Mouse (Mus musculus): ENCODE data around the gene Ankef1. TPM values are rescaled to one million over a fixed set of nuclear protein-coding genes. Genes with fewer than 3 reads are reported as not detected.

Ankef1 gene
- polyA plus RNA-seq, 1 experiment from 2014 or later = 0.83 TPM

DNA sequence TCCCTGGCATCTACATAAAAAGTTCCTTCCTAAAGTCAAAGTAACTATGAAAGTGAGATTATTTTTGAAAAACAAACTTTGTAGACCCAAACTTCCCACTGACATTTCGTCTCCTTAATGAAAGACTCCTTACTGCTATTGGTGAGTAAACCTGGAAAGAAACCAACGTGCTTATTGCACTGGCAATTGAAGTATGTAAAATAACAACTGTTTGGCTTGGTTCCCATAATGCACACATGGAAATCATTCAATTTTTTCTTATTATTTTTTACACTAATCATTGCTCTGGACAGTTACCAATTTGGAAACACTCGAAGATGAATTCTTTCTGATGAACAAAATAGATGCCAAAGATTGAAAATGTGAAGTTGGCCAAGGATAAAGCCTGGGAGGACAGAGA lies 12.1 kb downstream of the Ankef1 start:
- no peaks in the 10 kb centered on the region for H3K9me3 ChIP-seq
- no peak overlapping the region for H3K4me3 ChIP-seq
- 64% methylated on average over 3 of the region's 3 CpGs for WGBS
- H3K27me3 ChIP-seq = no peaks in the 10 kb centered on the region
- H3K4me1 ChIP-seq (replicated peaks) = no peaks in the 10 kb centered on the region
- ATAC-seq (ENCODE audit: low FRiP score, low read depth) = no peak
- H3K27ac ChIP-seq (replicated peaks) = no peak overlapping the region
- no peaks in the 10 kb centered on the region for H3K36me3 ChIP-seq
- H3K9ac ChIP-seq = no peak overlapping the region
- H3K4me2 ChIP-seq = no peak overlapping the region

DNA sequence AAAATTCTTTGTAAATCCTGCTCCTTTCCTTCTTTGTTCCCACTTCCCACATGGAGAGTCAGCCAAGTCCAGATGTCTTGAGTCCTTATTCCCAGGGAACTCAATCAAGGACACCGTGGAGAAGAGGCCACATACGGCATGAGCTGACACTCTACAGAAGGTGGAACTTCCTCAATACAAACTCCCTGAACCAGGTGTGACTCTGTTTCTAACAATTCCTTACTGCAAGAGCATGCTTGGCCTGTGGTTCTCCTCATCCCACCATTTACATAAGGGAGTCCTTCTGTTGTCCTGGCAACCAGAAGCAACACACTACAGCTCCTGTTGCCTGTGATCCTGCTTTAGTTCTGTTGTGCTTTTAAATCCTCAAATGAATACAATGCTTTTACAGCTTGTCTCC lies 13.8 kb downstream of the Ankef1 start:
- Histone ChIP-seq H3K27me3 (no peaks in the 10 kb centered on the region), H3K9ac (no peak overlapping the region), H3K4me2 (no peak overlapping the region), H3K4me3 (no peak overlapping the region), H3K36me3 (no peaks in the 10 kb centered on the region), H3K9me3 (no peaks in the 10 kb centered on the region), H3K27ac (replicated peaks) (no peak overlapping the region), H3K4me1 (replicated peaks) (no peaks in the 10 kb centered on the region)
- ATAC-seq (ENCODE audit: low FRiP score, low read depth) = no peak
- WGBS = 69% methylated on average over 2 of the region's 2 CpGs

DNA sequence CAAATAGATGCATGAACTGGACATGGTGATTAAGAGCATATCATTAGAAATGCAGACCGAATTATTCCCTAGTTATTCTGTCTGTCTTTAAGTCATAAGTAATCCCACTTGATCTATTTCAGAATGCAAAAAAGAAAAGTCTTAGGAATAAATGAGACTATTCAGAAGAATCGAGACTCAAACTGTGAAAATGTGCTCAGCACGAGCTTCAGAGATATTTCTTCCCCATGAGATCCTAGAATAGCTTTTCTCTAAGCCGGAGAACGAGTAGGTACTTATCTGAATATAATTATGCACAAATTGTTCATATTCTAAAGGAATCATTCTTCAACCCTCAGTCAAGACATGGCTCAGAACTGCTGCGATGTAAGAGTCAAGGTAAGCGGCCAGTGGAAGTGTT lies 27.2 kb downstream of the Ankef1 start:
- H3K4me2 ChIP-seq = no peak overlapping the region
- no peak for ATAC-seq (ENCODE audit: low FRiP score, low read depth)
- no peaks in the 10 kb centered on the region for H3K36me3 ChIP-seq
- H3K9ac ChIP-seq = no peak overlapping the region
- no peak overlapping the region for H3K27ac ChIP-seq (replicated peaks)
- no peaks in the 10 kb centered on the region for H3K9me3 ChIP-seq
- H3K4me1 ChIP-seq (replicated peaks) = no peaks in the 10 kb centered on the region; the same call in 1 of the 2 replicates
- H3K4me3 ChIP-seq = no peak overlapping the region
- 81% methylated on average over 7 of the region's 7 CpGs for WGBS
- H3K27me3 ChIP-seq = no peaks in the 10 kb centered on the region

DNA sequence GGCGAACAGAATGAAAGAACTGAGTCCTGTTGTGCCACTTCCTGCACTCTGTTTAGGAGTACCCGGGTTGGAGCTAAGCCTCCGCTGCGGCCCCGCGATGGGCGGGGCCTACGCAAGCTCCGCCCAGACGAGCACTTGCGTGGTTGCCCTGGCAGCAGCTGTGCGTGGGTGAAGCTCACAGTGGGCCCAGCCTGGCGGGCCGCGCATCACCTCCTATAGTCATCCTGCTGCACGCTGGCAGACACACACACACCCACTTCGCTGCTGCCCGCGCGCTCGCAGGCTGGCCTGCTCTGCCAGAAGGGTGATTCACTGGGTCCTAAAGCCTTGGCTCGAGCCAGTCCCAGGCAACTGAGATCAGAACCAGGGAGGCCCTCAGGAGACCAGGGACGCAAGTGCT lies 30.3 kb downstream of the Ankef1 start:
- under 1% methylated on average over 23 of the region's 23 CpGs for WGBS
- Histone ChIP-seq H3K9me3 (no peaks in the 10 kb centered on the region), H3K4me3 (peak overlapping the region; percentile 44), H3K4me1 (replicated peaks) (no peaks in the 10 kb centered on the region; the same call in 1 of the 2 replicates), H3K27me3 (no peaks in the 10 kb centered on the region), H3K36me3 (no peaks in the 10 kb centered on the region), H3K9ac (peak overlapping the region; percentile 38), H3K27ac (replicated peaks) (peak overlapping the region; percentile 72), H3K4me2 (peak overlapping the region; percentile 59)
- peak; percentile 100 for ATAC-seq (ENCODE audit: low FRiP score, low read depth)

DNA sequence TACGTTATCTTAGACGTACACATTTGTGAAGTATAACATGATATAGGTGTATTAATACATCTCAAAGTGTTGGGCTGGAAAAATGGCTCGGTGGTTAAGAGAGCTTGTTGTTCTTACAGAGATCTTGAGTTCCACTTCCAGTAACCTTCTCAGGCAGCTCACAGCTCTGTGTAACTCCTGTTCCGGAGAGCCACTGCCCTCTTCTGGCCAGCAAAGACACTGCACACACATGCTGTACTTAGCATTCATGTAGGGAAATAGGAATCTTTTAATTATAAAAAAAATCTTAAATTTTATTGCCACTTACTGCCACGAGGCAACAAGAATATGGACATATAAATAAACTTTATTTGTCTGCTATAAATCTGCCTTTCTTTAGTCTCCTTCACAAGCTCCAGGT lies 56.3 kb downstream of the Ankef1 start:
- no peak overlapping the region for H3K9ac ChIP-seq
- no peak overlapping the region for H3K27ac ChIP-seq (replicated peaks)
- no peaks in the 10 kb centered on the region for H3K9me3 ChIP-seq
- no peaks in the 10 kb centered on the region for H3K4me1 ChIP-seq (replicated peaks)
- no peaks in the 10 kb centered on the region for H3K27me3 ChIP-seq
- H3K4me2 ChIP-seq = no peak overlapping the region
- WGBS = 73% methylated on average over 5 of the region's 5 CpGs
- no peak for ATAC-seq (ENCODE audit: low FRiP score, low read depth)
- no peaks in the 10 kb centered on the region for H3K36me3 ChIP-seq
- H3K4me3 ChIP-seq = no peak overlapping the region

DNA sequence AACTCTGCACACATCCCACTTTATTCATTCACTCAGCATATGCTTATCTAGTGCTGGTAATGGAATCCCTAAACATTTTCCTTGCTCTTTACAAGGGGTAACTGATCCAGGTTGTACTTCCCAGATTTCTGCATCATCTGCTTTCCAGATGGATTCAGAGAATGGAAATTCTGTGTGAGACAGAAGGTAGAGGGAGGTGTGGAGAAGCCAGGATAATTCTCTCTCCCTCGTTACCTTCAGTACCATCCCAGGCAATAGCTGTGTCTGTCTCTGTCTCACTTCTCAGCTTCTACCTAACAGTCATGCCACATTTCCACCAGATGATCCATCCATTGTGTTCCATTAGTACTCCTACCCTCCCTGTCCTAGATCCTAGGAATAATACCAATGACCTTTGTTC lies 60.6 kb downstream of the Ankef1 start:
- Histone ChIP-seq H3K4me1 (replicated peaks) (no peaks in the 10 kb centered on the region), H3K4me2 (no peak overlapping the region), H3K27me3 (no peaks in the 10 kb centered on the region), H3K4me3 (no peak overlapping the region), H3K27ac (replicated peaks) (no peak overlapping the region), H3K36me3 (no peaks in the 10 kb centered on the region), H3K9ac (no peak overlapping the region), H3K9me3 (no peaks in the 10 kb centered on the region)
- WGBS = 96% methylated on average over 1 of the region's 1 CpGs
- ATAC-seq (ENCODE audit: low FRiP score, low read depth) = no peak

DNA sequence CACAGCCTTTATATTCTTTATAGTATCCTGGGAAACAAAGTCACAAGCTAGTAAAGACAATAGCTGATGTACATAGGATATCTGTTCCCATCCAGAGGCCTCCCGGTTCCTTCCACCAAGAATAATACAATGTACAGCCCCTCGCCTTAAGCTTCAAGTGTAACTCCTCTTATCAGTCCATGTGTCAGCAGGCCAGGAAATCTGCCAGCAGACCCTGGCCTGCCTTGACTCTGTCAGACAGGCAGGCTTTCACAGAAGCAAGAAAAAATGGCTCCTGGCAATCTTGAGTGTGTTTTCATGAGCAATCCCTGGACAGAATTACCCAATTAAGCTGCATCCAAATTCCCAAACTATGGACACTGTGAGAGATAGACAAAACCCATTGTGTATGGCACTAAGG lies 69.1 kb downstream of the Ankef1 start:
- no peak for ATAC-seq (ENCODE audit: low FRiP score, low read depth)
- H3K4me3 ChIP-seq = no peak overlapping the region
- no peak overlapping the region for H3K9ac ChIP-seq
- H3K4me2 ChIP-seq = no peak overlapping the region
- H3K9me3 ChIP-seq = no peaks in the 10 kb centered on the region
- 83% methylated on average over 2 of the region's 2 CpGs for WGBS
- no peaks in the 10 kb centered on the region for H3K4me1 ChIP-seq (replicated peaks)
- H3K36me3 ChIP-seq = no peaks in the 10 kb centered on the region
- H3K27me3 ChIP-seq = no peaks in the 10 kb centered on the region
- no peak overlapping the region for H3K27ac ChIP-seq (replicated peaks)

DNA sequence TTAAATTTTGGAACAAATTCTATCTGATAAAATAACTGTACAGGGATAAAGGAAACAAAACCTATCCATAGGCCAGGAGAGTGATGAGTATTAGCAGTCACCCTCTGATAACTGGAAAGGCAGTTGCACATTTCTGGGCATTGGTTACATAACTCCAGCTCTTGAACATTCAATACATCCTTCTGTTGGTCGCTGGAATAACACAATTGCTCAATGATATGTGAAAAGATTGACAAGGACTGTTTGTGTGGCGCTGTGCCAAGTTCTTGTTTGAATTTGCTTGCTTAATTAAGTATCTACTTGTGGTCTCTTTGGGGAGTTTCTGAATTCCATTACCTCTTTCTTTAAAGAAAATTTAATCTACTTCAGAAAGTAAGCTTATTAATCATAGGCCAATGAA lies 81.1 kb downstream of the Ankef1 start:
- 52% methylated on average over 2 of the region's 2 CpGs for WGBS
- ATAC-seq (ENCODE audit: low FRiP score, low read depth) = no peak
- no peaks in the 10 kb centered on the region for H3K36me3 ChIP-seq
- no peak overlapping the region for H3K4me2 ChIP-seq
- H3K4me3 ChIP-seq = no peak overlapping the region
- H3K27me3 ChIP-seq = no peaks in the 10 kb centered on the region
- H3K27ac ChIP-seq (replicated peaks) = no peak overlapping the region
- H3K9ac ChIP-seq = no peak overlapping the region
- no peaks in the 10 kb centered on the region for H3K9me3 ChIP-seq
- H3K4me1 ChIP-seq (replicated peaks) = no peaks in the 10 kb centered on the region

DNA sequence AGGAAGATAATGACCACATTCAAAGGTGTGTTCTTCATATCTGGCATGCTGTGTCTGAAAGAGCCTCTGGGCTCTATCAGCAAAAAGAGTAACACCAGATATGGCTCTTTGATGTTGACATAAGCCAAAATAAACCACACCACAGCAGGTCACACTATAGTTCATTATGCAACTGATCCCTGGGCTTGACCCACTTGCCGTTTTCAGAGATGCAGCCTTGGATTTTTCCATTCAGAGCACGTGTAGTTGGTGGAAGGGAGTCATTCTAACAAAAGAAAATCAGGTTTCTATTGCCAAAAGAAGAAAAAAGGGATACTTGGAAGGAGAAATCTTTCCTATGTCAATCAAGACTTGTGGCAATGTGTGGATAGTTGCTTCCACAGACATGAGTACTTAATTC lies 87.1 kb downstream of the Ankef1 start:
- H3K27me3 ChIP-seq = no peaks in the 10 kb centered on the region
- no peak overlapping the region for H3K4me3 ChIP-seq
- H3K36me3 ChIP-seq = no peaks in the 10 kb centered on the region
- 36% methylated on average over 2 of the region's 2 CpGs for WGBS
- H3K4me1 ChIP-seq (replicated peaks) = no peaks in the 10 kb centered on the region
- no peak overlapping the region for H3K27ac ChIP-seq (replicated peaks)
- no peaks in the 10 kb centered on the region for H3K9me3 ChIP-seq
- no peak overlapping the region for H3K9ac ChIP-seq
- no peak overlapping the region for H3K4me2 ChIP-seq
- ATAC-seq (ENCODE audit: low FRiP score, low read depth) = no peak

DNA sequence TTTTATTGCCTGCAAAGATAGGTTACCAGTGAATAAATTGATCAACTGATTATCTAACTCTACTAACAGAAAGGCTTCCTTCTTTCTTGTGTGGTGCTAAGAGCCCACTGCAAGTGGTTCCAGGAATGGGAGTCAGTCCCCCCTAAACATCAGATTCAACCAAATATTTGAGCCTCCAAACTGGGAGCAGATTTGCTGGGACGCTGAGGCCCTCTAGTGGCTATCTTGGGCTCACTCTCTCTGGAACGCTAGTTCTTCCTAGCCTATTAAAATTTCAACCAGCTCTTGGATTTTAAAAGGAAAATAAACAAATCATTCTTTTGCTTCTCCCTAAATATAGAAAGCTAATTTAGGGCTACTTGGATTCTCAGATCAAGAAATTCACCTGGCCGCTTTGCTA lies 94.7 kb downstream of the Ankef1 start:
- H3K4me2 ChIP-seq = no peak overlapping the region

DNA sequence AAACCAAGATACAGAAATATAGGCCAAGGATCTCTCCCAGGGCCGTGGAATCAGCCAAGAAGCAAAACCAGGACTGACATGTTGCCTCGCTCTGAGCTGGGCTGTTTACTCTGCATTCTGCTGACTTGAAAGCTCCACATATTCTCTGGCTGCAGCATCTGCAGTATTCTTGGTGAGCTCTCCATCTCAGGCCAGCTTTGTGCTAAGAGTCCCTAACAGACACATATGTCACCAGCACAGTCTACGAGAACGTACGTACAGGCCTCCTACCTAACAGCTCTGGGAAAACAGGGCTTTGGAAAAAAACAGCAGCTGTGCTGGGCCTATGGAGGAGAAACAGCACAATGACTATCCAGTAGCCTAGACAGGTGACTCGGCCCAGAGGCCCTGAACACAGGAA lies 97.0 kb downstream of the Ankef1 start:
- no peak for ATAC-seq (ENCODE audit: low FRiP score, low read depth)
- H3K4me3 ChIP-seq = no peak overlapping the region
- 74% methylated on average over 6 of the region's 6 CpGs for WGBS
- no peaks in the 10 kb centered on the region for H3K36me3 ChIP-seq
- peak overlapping the region; percentile 26; the same call in 1 of the 2 replicates for H3K27ac ChIP-seq (replicated peaks)
- no peaks in the 10 kb centered on the region for H3K4me1 ChIP-seq (replicated peaks)
- H3K9ac ChIP-seq = no peak overlapping the region
- no peaks in the 10 kb centered on the region for H3K27me3 ChIP-seq
- no peak overlapping the region for H3K4me2 ChIP-seq
- no peaks in the 10 kb centered on the region for H3K9me3 ChIP-seq

More for the DNA sequence above, 94.7 kb downstream of the Ankef1 start:
- H3K36me3 ChIP-seq = no peaks in the 10 kb centered on the region
- no peaks in the 10 kb centered on the region for H3K4me1 ChIP-seq (replicated peaks)
- H3K27me3 ChIP-seq = no peaks in the 10 kb centered on the region
- no peaks in the 10 kb centered on the region for H3K9me3 ChIP-seq
- 25% methylated on average over 3 of the region's 3 CpGs for WGBS
- H3K4me3 ChIP-seq = no peak overlapping the region
- H3K9ac ChIP-seq = no peak overlapping the region
- H3K27ac ChIP-seq (replicated peaks) = no peak overlapping the region
- ATAC-seq (ENCODE audit: low FRiP score, low read depth) = no peak

DNA sequence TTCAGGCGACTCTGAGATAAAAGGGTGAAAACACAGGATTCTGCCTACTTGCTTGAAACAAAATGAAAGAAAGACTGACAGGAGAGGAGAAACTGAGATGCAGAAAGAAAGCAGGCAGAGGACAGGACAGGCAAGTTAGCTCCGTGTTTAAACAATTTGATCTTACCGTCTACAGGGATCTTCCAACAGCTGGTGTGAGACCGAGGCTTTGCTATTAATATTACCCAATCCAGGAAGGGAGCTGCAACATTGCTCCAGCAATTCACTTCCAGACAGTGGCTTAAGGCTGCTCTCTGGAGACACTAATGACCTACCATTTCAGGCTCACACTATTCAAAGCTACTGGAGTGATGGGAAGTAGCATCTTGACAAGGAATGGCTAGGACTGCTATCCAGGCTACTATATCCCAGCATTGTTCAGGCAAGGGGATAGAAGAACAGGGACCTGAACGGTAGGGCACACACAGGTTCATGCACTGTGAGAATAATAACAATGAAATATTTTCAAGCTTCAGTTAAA lies 99.0 kb downstream of the Ankef1 start:
- WGBS = 68% methylated on average over 5 of the region's 5 CpGs
- Histone ChIP-seq H3K4me3 (no peak overlapping the region), H3K9me3 (no peaks in the 10 kb centered on the region), H3K27me3 (no peaks in the 10 kb centered on the region), H3K27ac (replicated peaks) (no peak overlapping the region), H3K4me1 (replicated peaks) (no peaks in the 10 kb centered on the region), H3K36me3 (no peaks in the 10 kb centered on the region), H3K9ac (no peak overlapping the region), H3K4me2 (no peak overlapping the region)
- no peak for ATAC-seq (ENCODE audit: low FRiP score, low read depth)

DNA sequence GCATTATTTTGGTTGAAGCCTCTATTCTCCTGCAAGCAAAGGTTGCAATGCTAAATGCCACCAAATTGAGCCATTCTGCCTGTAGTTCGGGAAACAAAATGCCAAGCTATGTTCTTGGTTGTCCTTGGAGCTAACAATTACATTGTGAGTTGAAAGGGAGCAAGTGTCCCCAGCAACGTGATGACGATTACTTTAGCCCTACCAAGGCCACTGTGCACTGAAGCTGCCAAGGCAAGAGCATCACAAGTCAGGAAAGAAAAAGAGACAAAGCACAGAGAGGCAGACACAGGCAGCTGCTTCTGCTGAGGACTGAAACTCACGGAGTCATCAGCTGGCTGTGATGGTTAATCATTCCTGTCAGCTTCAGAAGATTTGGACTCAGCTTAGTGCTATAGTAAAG lies 99.5 kb downstream of the Ankef1 start:
- Histone ChIP-seq H3K4me2 (no peak overlapping the region), H3K9ac (no peak overlapping the region), H3K27ac (replicated peaks) (no peak overlapping the region), H3K9me3 (no peaks in the 10 kb centered on the region), H3K36me3 (no peaks in the 10 kb centered on the region), H3K4me3 (no peak overlapping the region), H3K4me1 (replicated peaks) (no peaks in the 10 kb centered on the region), H3K27me3 (no peaks in the 10 kb centered on the region)
- WGBS = 30% methylated on average over 4 of the region's 4 CpGs
- ATAC-seq (ENCODE audit: low FRiP score, low read depth) = no peak

All from hindbrain, embryonic 15.5 days (tissue).